Mouse (Mus musculus) layer of hippocampus, adult 18-20 months (tissue): ENCODE results near the gene Eva1c. TPM values are rescaled to one million over a fixed set of nuclear protein-coding genes. Genes with fewer than 3 reads are reported as not detected.

ENCODE experiments used
- DNase-seq, 2 experiments: peaks; one replicate each; pipeline ENCODE4 v3.0.0; 2022; ENCODE audit warnings: low spot score in 2 of 2
- microRNA-seq, 2 experiments: library from miRNA; unstranded; fragments of <30 nt; microRNA quantifications; one replicate each; pipeline ENCODE4 v1.2.0; 2021
- total RNA-seq, 2 experiments: library from RNA; stranded (reverse); gene quantifications; 2 replicates each; pipeline ENCODE4 v1.2.3; 2021

Eva1c gene
- total RNA-seq, 2 experiments from 2014 or later: 2.8 to 3.0 TPM

- no peak for DNase-seq
Observed at GRCm38 (mm10) chr16:90911766-90912165, 85.2 kb downstream of the Eva1c start.

- no peak for DNase-seq
Observed at GRCm38 (mm10) chr16:90916040-90916481, 89.5 kb downstream of the Eva1c start.

DNA sequence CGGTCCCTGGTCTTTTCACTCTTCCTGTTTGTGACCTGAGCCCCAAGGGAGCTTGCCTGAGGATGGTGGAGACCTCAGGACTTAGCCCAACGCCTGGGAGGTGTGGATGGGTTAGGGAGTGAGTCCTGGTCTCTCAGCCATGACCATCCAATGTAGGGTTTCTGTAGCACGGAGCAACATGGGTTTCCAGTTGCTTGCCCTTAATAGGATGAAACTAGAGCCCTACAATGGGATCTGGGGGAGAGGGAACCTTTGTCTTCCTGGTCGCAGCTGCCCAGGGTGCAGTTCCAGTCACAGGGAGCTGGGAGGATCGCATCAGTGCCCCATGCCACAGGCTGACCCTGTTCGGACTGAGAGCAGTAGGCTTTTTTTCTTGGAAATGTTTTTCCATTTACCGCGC is 90.6 kb downstream of the Eva1c start:
- no peak for DNase-seq

DNA sequence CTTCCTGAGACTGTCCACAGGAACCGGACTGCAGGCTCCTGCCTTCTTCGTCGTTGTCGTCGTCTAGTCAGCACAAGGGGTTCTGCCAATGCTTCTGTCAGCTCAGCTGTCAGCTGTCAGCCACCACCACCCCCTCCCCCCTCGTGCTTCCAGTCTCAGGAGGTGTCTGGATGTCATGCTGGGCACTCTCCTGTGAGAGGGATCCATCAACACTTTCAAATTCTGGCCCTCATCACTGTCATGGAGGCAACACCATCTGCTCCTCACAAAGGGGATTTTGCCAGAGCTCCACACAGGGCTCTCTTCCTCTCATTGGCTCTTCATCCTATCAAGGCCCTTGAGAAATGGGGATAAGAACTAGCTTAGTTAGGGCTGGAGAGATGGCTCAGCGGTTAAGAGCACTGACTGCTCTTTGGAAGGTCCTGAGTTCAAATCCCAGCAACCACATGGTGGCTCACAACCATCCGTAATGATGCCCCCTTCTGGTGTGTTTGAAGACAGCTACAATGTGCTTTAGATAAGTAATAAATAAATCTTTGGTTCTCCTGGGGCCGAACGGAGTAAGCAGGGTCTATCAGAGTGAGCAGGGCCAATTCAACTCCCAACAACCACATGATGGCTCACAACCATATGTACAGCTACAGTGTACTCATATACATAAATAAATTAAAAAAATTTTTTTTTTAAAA is 95.1 kb downstream of the Eva1c start:
- peak in 1 of 2 experiments; percentile 38 for DNase-seq

- DNase-seq: no peak
Observed at GRCm38 (mm10) chr16:90924606-90925370, 98.3 kb downstream of the Eva1c start.

DNA sequence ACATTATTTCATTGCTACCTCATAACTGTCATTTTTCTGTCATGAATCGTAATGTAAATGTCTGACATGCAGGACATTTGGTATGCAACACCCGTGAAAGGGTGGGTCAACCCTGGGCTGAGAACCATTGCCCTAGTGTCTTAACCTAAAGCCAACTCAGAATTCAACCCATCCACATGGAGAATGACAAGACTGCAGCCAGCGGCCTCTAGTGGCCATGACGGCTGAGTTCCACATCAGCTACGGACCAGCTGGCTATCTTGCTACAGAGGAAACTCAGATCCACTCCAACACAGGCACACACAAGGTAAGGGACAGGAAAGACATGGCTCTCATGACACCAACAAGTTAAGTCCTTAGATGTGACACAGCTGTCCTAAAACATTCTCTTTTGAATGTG is 98.9 kb downstream of the Eva1c start:
- peak; percentile 36 to 80 for DNase-seq

- no peak for DNase-seq
Observed at GRCm38 (mm10) chr16:90927446-90927845, 100.9 kb downstream of the Eva1c start.

DNA sequence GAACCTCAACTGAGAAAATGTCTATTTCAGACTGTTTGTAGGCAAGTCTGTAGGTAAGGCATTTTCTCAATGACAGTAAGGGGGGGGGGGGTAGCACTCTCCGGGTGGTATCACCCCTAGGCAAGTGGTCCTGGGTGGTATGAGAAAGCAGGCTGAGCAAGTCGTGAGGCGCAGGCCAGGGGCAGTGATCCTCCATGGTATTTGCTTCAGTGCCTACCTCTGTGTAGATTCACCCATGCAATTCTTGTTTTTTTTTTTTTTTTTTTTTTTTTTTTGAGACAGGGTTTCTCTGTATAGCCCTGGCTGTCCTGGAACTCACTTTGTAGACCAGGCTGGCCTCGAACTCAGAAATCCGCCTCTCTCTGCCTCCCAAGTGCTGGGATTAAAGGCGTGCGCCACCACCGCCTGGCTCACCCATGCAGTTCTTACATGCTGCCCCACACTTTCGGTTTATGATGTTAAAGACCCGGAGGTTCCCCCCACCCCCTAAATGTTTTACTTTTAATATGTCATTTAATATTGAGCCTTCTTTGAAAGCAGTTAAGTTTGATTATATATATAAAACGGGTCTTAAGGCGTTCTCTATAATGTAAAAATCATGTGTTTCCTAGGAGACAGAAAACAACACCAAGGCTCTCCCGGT is 107.1 kb downstream of the Eva1c start:
- DNase-seq: no peak

DNA sequence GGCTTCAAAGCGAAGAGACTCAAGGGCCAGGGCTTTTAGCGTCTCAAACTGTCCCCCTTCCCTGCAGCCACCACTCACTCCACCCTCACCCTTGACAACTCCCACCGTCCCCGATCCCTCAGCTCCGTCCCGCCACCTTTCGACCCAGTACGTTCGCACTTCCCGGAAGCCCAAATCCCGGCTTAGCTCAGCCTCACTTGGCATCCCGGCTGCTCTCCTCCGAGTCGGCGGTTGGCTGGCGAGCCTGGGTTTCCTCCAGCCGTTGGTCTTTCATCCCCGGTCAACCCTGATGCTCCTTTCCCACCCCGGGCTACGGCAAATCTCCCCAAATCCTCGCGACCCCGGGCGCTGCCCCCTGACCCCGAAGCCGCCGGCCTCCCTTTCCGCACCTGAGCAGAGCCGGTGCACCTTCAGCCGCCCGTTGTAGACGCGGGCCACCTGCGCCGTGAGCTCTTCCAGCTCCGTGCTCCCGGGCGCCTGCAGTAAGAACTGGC is 107.7 kb downstream of the Eva1c start:
- DNase-seq: peak in 1 of 2 experiments; percentile 65

GRCm38 (mm10) chr16:90934687-90935328 is 108.3 kb downstream of the Eva1c start, which contains the start of gene Cfap298:
TSS of gene Cfap298 (minus strand) at chr16:90935114.
- peak; percentile 93 to 95 for DNase-seq

- DNase-seq: no peak
Observed at GRCm38 (mm10) chr16:90941246-90941645, 114.7 kb downstream of the Eva1c start.

DNA sequence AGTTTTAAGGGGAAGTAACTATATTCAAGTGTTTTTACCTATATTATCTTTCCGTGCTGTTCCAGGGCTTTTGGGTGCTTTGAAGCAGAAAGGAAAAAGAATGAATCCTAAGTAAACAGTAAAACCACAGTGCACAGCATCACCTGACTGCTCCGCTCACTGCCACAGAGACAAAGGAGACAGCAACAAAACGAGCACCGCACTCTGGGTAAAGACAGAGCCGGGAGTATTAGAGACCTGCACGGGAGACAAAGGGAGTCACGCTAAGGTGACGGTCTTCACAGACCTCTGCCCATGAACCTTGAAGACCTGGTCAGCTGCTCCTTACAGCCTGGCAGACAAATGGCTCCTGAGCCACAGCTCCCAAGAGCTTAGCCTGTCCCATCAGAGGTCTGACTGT is 120.5 kb downstream of the Eva1c start:
- DNase-seq: no peak

GRCm38 (mm10) chr16:90950354-90950963 is 123.9 kb downstream of the Eva1c start:
- DNase-seq: no peak

- DNase-seq: no peak
Observed at GRCm38 (mm10) chr16:90953147-90953546, 126.6 kb downstream of the Eva1c start.

- no peak for DNase-seq
Observed at GRCm38 (mm10) chr16:90953770-90954169, 127.3 kb downstream of the Eva1c start.

Small RNAs within 50 kb of the gene (microRNA-seq; reads per million reads assigned to microRNA genes)
- 0 reads per million in 2 experiments for gene Gm22933

Other genes starting within 250 kb of the Eva1c start
- 10 to 100 TPM in 1 of 2 experiments, 1 to 10 TPM in 1; 8.5 to 10.3 TPM for gene Mis18a, start 99.3 kb upstream of the Eva1c start, total RNA-seq
- gene Mrap, start 88.5 kb upstream of the Eva1c start, total RNA-seq: under 1 TPM in 1 of 2 experiments, not detected in 1; 0.66 TPM
- 10 to 100 TPM; 14.7 to 14.9 TPM for gene Urb1, start 16.3 kb upstream of the Eva1c start, total RNA-seq
- 10 to 100 TPM; 47.2 to 59.6 TPM for gene Cfap298, start 108.4 kb downstream of the Eva1c start, total RNA-seq
- gene Synj1, start 184.6 kb downstream of the Eva1c start, total RNA-seq: 100 to 1,000 TPM; 425 to 459 TPM
- 10 to 100 TPM; 63.3 to 68.5 TPM for gene Paxbp1, start 217.8 kb downstream of the Eva1c start, total RNA-seq